Mouse (Mus musculus): ENCODE measurements around the gene Dcaf4. TPM values are rescaled to one million over a fixed set of nuclear protein-coding genes. Genes with fewer than 3 reads are reported as not detected.

Dcaf4 gene
- total RNA-seq (2022): 10 to 100 TPM; 31.2 to 34.0 (median 33.0) TPM

- DNase-seq (ENCODE audit: low spot score in 2 of 2): peak; percentile 94 to 96
Measured at GRCm38 (mm10) chr12:83520311-83520890, at the start of gene Dcaf4. TSS of gene Dcaf4 (plus strand) at chr12:83520466.

- no peak for DNase-seq (ENCODE audit: low spot score in 2 of 2)
Measured at GRCm38 (mm10) chr12:83471760-83472159, 48.5 kb upstream of the Dcaf4 start.

- no peak for DNase-seq (ENCODE audit: low spot score in 2 of 2)
Measured at GRCm38 (mm10) chr12:83473987-83474600, 46.2 kb upstream of the Dcaf4 start.

GRCm38 (mm10) chr12:83475419-83475818 is 44.8 kb upstream of the Dcaf4 start:
- no peak for DNase-seq (ENCODE audit: low spot score in 2 of 2)

GRCm38 (mm10) chr12:83476277-83476676 is 44.0 kb upstream of the Dcaf4 start:
- DNase-seq (ENCODE audit: low spot score in 2 of 2): no peak

- DNase-seq (ENCODE audit: low spot score in 2 of 2): no peak
Measured at GRCm38 (mm10) chr12:83479140-83479539, 41.1 kb upstream of the Dcaf4 start.

- DNase-seq (ENCODE audit: low spot score in 2 of 2): no peak
Measured at GRCm38 (mm10) chr12:83479818-83480401, 40.4 kb upstream of the Dcaf4 start.

- no peak for DNase-seq (ENCODE audit: low spot score in 2 of 2)
Measured at GRCm38 (mm10) chr12:83481439-83481838, 38.8 kb upstream of the Dcaf4 start.

- DNase-seq (ENCODE audit: low spot score in 2 of 2): no peak
Measured at GRCm38 (mm10) chr12:83483653-83484052, 36.6 kb upstream of the Dcaf4 start.

GRCm38 (mm10) chr12:83484855-83485745 is 35.2 kb upstream of the Dcaf4 start:
- DNase-seq (ENCODE audit: low spot score in 2 of 2): no peak

GRCm38 (mm10) chr12:83485911-83486670 is 34.2 kb upstream of the Dcaf4 start:
- DNase-seq (ENCODE audit: low spot score in 2 of 2): peak; percentile 41 to 59

- DNase-seq (ENCODE audit: low spot score in 2 of 2): peak in 1 of 2 experiments; percentile 29
Measured at GRCm38 (mm10) chr12:83486671-83487461, 33.4 kb upstream of the Dcaf4 start.

- peak; percentile 91 to 97 for DNase-seq (ENCODE audit: low spot score in 2 of 2)
Measured at GRCm38 (mm10) chr12:83487476-83487991, 32.7 kb upstream of the Dcaf4 start, which contains the start of gene Dpf3. TSS of gene Dpf3 (minus strand) at chr12:83487716.

GRCm38 (mm10) chr12:83488211-83488941 is 31.9 kb upstream of the Dcaf4 start:
- DNase-seq (ENCODE audit: low spot score in 2 of 2): peak in 1 of 2 experiments; percentile 21

GRCm38 (mm10) chr12:83489748-83490147 is 30.5 kb upstream of the Dcaf4 start:
- DNase-seq (ENCODE audit: low spot score in 2 of 2): no peak

GRCm38 (mm10) chr12:83491609-83492008 is 28.7 kb upstream of the Dcaf4 start:
- DNase-seq (ENCODE audit: low spot score in 2 of 2): no peak

- DNase-seq (ENCODE audit: low spot score in 2 of 2): no peak
Measured at GRCm38 (mm10) chr12:83492808-83493207, 27.5 kb upstream of the Dcaf4 start.

GRCm38 (mm10) chr12:83494196-83494595 is 26.1 kb upstream of the Dcaf4 start:
- no peak for DNase-seq (ENCODE audit: low spot score in 2 of 2)

GRCm38 (mm10) chr12:83495248-83495960 is 24.9 kb upstream of the Dcaf4 start:
- DNase-seq (ENCODE audit: low spot score in 2 of 2): no peak
